Comparison of ENCODE assay signal across 12 mouse cellular contexts in the genomic region with DNA sequence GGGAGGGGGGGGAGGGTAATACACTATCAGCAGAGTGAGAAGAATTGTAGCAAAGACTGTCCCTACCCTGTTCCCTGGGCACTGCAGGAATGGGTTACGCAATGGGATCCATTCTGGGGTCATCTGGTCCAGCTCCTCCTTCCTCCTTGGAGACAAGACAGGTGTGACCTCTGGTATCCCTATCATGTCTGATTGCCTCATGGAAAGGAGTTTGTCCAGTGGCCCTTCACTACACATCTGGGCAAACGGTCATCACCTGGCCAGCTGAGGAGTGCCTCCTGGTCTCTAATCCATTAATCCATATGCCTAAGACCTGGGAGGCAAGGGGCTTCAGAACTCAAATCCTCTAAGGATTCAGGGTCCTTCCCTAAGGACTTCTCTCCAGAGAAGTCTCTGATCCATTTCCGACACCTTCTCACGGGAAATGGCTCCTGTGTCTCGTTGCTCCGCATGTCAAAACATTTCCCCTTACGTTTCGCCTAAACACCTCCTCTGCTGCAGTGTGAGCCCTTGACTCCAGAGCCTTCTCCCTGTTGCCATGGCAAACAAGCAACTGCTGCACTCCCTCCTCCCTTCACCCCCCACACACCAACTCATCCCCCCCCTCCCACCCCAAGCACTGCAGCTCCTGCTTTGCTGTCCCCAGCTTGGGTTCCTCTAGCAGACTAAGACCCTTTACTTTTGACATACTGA. TPM values are rescaled to one million over a fixed set of nuclear protein-coding genes. Genes with fewer than 3 reads are reported as not detected.
DNase-seq lines count a peak whose midpoint lies in the region; ATAC-seq and TF ChIP-seq lines count a peak whose summit lies in the region.
"Had no signal": no experiment of that assay in that cellular context is flagged by ENCODE, and none has a peak within 500 bp of the region (broad histone marks: within the 10 kb centered on the region; RNA-seq: fewer than 3 reads in every experiment).

No protein-coding gene starts in this region.

- ATAC-seq in forebrain, postnatal 0 days: no peak
- no peak for ATAC-seq in midbrain, embryonic 14.5 days (ENCODE audit: low FRiP score, low TSS enrichment)
- no peak for ATAC-seq in megakaryocyte progenitor cell, adult 5-6 weeks (replicated peaks; ENCODE audit: poor library complexity)

- H3K27me3 ChIP-seq in forebrain, postnatal 0 days (ENCODE audit: insufficient read depth, low read length): no peaks in the 10 kb centered on the region
- no peaks in the 10 kb centered on the region for H3K27me3 ChIP-seq in midbrain, embryonic 14.5 days (ENCODE audit: control insufficient read depth, insufficient read depth, low read length)

- peak overlapping the region; percentile 97 for H3K27ac ChIP-seq in layer of hippocampus, adult 2 months
- H3K27ac ChIP-seq in cortical plate, adult 2 months (ENCODE audit: insufficient read depth, low read length): no peak overlapping the region
- H3K27ac ChIP-seq in forebrain, postnatal 0 days (ENCODE audit: low read depth, low read length): no peak overlapping the region
- no peak overlapping the region for H3K27ac ChIP-seq in midbrain, embryonic 14.5 days (replicated peaks; ENCODE audit: low read depth, low read length)

- peak in 1 of 2 experiments; percentile 37 for DNase-seq in layer of hippocampus, adult 2 months (ENCODE audit: low spot score in 2 of 2)
- DNase-seq in layer of hippocampus, adult 9-10 months (ENCODE audit: low spot score): no peak
- no peak for DNase-seq in forebrain, postnatal 0 days
- DNase-seq in midbrain, embryonic 14.5 days: no peak
- no peak for DNase-seq in frontal cortex, postnatal 25 days (ENCODE audit: low spot score in 2 of 2)
- DNase-seq in kidney, adult 18-20 months: no peak
- DNase-seq: kidney, postnatal 14 days had no signal

- peaks cover 37% of the 10 kb centered on the region for H3K36me3 ChIP-seq in forebrain, postnatal 0 days (ENCODE audit: insufficient read depth)
- peaks cover 43% of the 10 kb centered on the region for H3K36me3 ChIP-seq in midbrain, embryonic 14.5 days (ENCODE audit: control insufficient read depth, insufficient read depth, low read length)

- peak overlapping the region; percentile 72 for H3K4me3 ChIP-seq in layer of hippocampus, adult 2 months
- H3K4me3 ChIP-seq in cortical plate, adult 2 months (ENCODE audit: insufficient read depth, low read length): peak overlapping the region; percentile 96
- peak overlapping the region; percentile 69 for H3K4me3 ChIP-seq in forebrain, postnatal 0 days (ENCODE audit: low read depth, low read length)
- no peak overlapping the region for H3K4me3 ChIP-seq in midbrain, embryonic 14.5 days (replicated peaks; ENCODE audit: low read depth, low read length)

- H3K4me2 ChIP-seq in forebrain, postnatal 0 days (ENCODE audit: low read depth): peak overlapping the region; percentile 96
- peak overlapping the region; percentile 84 for H3K4me2 ChIP-seq in midbrain, embryonic 14.5 days (ENCODE audit: low read length)

- peaks cover 6% of the 10 kb centered on the region; the same call in 1 of the 2 replicates for H3K4me1 ChIP-seq in cortical plate, adult 2 months (ENCODE audit: control insufficient read depth, insufficient read depth, low read length)
- peaks cover 30% of the 10 kb centered on the region for H3K4me1 ChIP-seq in forebrain, postnatal 0 days (ENCODE audit: insufficient read depth)
- peaks cover 45% of the 10 kb centered on the region for H3K4me1 ChIP-seq in midbrain, embryonic 14.5 days (ENCODE audit: control insufficient read depth, insufficient read depth, low read length)

- no peak for TF ChIP-seq CTCF in layer of hippocampus, adult 2 months (conservative IDR thresholded peaks at IDR 0.05)
- no peak for TF ChIP-seq CTCF in cortical plate, adult 2 months (IDR thresholded peaks at IDR 0.05; ENCODE audit: extremely low read depth, insufficient read depth, low read length)
- no peak for TF ChIP-seq CTCF in forebrain, postnatal 0 days (IDR thresholded peaks at IDR 0.05; ENCODE audit: low read depth)

- no peaks in the 10 kb centered on the region for H3K9me3 ChIP-seq in forebrain, postnatal 0 days (ENCODE audit: low read length)
- H3K9me3 ChIP-seq in midbrain, embryonic 14.5 days (ENCODE audit: control insufficient read depth, low read length): no peaks in the 10 kb centered on the region

- 0 out of 2 replicates have a peak overlapping the region, but pooled peaks have one; percentile 74 for H3K9ac ChIP-seq in forebrain, postnatal 0 days
- H3K9ac ChIP-seq in midbrain, embryonic 14.5 days (replicated peaks; ENCODE audit: low read length): peak overlapping the region; percentile 84; the same call in 1 of the 2 replicates

- TF ChIP-seq POLR2A in cortical plate, adult 2 months (IDR thresholded peaks at IDR 0.05; ENCODE audit: extremely low read depth, insufficient read depth, low read length): no peak

- WGBS in forebrain, postnatal 0 days: 52% methylated on average over 8 of the region's 8 CpGs
- WGBS in midbrain, embryonic 14.5 days: 63% methylated on average over 8 of the region's 8 CpGs

RNA-seq across cellular contexts. Expression of a gene that starts 2.2 kb away (rescaled TPM):
- 1,000 to 10,000 TPM; 1,998 to 2,007 TPM for total RNA-seq in layer of hippocampus, adult 2 months (2021)
- 896 and 954 TPM in 2 replicates for polyA plus RNA-seq in cortical plate, adult 2 months (2012; rRNA removed)
- 308 and 339 TPM in 2 replicates for total RNA-seq in forebrain, postnatal 0 days (2014; rRNA removed)
- polyA plus RNA-seq in forebrain, postnatal 0 days (2015; fragmentation: Nextera tagmentation; extraction: Ambion mirVana): 205 and 223 TPM in 2 replicates
- 88.9 and 91.8 TPM in 2 replicates for polyA plus RNA-seq in midbrain, embryonic 14.5 days (2014; fragmentation: Nextera tagmentation; extraction: Ambion mirVana)
- total RNA-seq in megakaryocyte progenitor cell, adult 5-6 weeks (2015): 8.9 and 9.6 TPM in 2 replicates
- 8.2 and 8.5 TPM in 2 replicates for total RNA-seq in megakaryocyte progenitor cell, adult 5-6 weeks (2017)

RNA-seq across cellular contexts. Expression of a gene that starts 2.3 kb away (rescaled TPM):
- total RNA-seq in layer of hippocampus, adult 2 months (2021): 10 to 100 TPM; 68.7 to 72.4 TPM
- 43.0 and 43.6 TPM in 2 replicates for polyA plus RNA-seq in cortical plate, adult 2 months (2012; rRNA removed)
- total RNA-seq in forebrain, postnatal 0 days (2014; rRNA removed): 33.4 and 35.7 TPM in 2 replicates
- 27.4 and 33.5 TPM in 2 replicates for polyA plus RNA-seq in forebrain, postnatal 0 days (2015; fragmentation: Nextera tagmentation; extraction: Ambion mirVana)
- 35.8 and 38.9 TPM in 2 replicates for polyA plus RNA-seq in midbrain, embryonic 14.5 days (2014; fragmentation: Nextera tagmentation; extraction: Ambion mirVana)
- 11.6 and 14.3 TPM in 2 replicates for total RNA-seq in megakaryocyte progenitor cell, adult 5-6 weeks (2015)
- 12.5 and 19.1 TPM in 2 replicates for total RNA-seq in megakaryocyte progenitor cell, adult 5-6 weeks (2017)

RNA-seq across cellular contexts. Expression of a gene that starts 15.0 kb away (rescaled TPM):
- total RNA-seq in layer of hippocampus, adult 2 months (2021): under 1 TPM in 1 of 2 experiments, not detected in 1; 0.18 TPM
- not detected in 2 replicates for polyA plus RNA-seq in cortical plate, adult 2 months (2012; rRNA removed)
- 1.1 TPM in 2 replicates for total RNA-seq in forebrain, postnatal 0 days (2014; rRNA removed)
- polyA plus RNA-seq in forebrain, postnatal 0 days (2015; fragmentation: Nextera tagmentation; extraction: Ambion mirVana): 0.86 and 0.93 TPM in 2 replicates
- polyA plus RNA-seq in midbrain, embryonic 14.5 days (2014; fragmentation: Nextera tagmentation; extraction: Ambion mirVana): 0.97 and 2.0 TPM in 2 replicates
- not detected in 2 replicates for total RNA-seq in megakaryocyte progenitor cell, adult 5-6 weeks (2015)
- total RNA-seq in megakaryocyte progenitor cell, adult 5-6 weeks (2017): not detected in 2 replicates
- total RNA-seq: adrenal gland, adult 18-20 months had no signal
- polyA plus RNA-seq: gonadal fat pad, adult 2 months; liver, embryonic 11.5 days had no signal

Comparison
In these comparisons a context has a peak if more than half of its experiments do, and no peak if none do; other contexts are left out.
1. RNA of a gene that starts 2.2 kb away (total RNA-seq): 1,998 to 2,007 TPM in layer of hippocampus, adult 2 months and 308 to 339 TPM in forebrain, postnatal 0 days; 8.2 to 9.6 TPM in megakaryocyte progenitor cell, adult 5-6 weeks; every median in the first group is over 10 times any median in the second.